Mouse (Mus musculus): ENCODE measurements around the gene Hnrnpdl.
A peak's percentile ranks its signal among the peaks of the same experiment; 100 is the strongest.

Gene Hnrnpdl

GRCm38 (mm10) chr5:100039602-100040142 is at the start of gene Hnrnpdl, which contains the start of gene Enoph1:
Hnrnpdl (minus strand) TSS chr5:100039664.
Enoph1 (plus strand) TSS chr5:100039985.
- DNase-seq (ENCODE audit: low spot score), result peak; percentile 89

- DNase-seq (ENCODE audit: low spot score), result no peak
Measured at GRCm38 (mm10) chr5:100085097-100085496, 45.6 kb upstream of the Hnrnpdl start.

GRCm38 (mm10) chr5:100083953-100084562 is 44.6 kb upstream of the Hnrnpdl start:
- DNase-seq (ENCODE audit: low spot score), result no peak

GRCm38 (mm10) chr5:100082006-100082405 is 42.5 kb upstream of the Hnrnpdl start:
- DNase-seq (ENCODE audit: low spot score), result no peak

DNA sequence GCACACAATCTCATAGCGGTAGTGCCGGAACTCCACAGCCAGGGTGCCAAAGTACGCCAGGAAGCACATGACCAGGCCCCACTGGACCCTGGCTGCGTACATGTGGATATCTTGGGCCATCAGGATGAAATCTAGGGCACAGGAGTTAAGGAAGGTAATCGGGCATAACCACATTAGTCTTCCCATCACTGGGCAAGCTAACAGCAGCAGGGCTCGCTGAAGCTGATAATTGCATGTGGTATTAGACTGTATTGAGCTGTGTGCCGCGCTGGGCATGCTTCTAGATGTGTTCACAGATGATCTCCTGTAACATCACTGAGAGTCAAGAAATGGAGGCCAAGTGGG is 40.4 kb upstream of the Hnrnpdl start:
- no peak for DNase-seq (ENCODE audit: low spot score)

- no peak for DNase-seq (ENCODE audit: low spot score)
Measured at GRCm38 (mm10) chr5:100079040-100079930, 39.8 kb upstream of the Hnrnpdl start.

- DNase-seq (ENCODE audit: low spot score), result no peak
Measured at GRCm38 (mm10) chr5:100074571-100074970, 35.1 kb upstream of the Hnrnpdl start.

DNA sequence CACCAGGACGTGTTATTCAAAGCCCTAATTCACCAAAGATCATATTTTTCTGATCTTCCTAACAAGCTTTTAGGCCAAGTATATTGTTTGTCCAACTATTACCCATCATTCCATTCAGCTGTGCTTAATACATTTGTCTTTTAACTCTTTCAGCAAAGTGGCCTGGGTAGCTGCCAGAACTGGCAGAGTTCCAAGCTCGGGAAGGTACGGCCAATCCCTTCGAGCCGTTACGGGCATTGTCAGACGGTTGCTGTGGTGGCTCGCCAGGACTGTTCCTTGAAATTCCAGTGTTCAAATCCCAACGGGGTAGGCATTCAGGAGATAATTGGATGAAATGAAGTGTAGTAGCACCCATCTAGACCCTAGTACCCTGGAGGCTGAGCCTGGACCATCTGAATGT is 33.1 kb upstream of the Hnrnpdl start:
- no peak for DNase-seq (ENCODE audit: low spot score)

GRCm38 (mm10) chr5:100071541-100071940 is 32.1 kb upstream of the Hnrnpdl start:
- DNase-seq (ENCODE audit: low spot score), result no peak

DNA sequence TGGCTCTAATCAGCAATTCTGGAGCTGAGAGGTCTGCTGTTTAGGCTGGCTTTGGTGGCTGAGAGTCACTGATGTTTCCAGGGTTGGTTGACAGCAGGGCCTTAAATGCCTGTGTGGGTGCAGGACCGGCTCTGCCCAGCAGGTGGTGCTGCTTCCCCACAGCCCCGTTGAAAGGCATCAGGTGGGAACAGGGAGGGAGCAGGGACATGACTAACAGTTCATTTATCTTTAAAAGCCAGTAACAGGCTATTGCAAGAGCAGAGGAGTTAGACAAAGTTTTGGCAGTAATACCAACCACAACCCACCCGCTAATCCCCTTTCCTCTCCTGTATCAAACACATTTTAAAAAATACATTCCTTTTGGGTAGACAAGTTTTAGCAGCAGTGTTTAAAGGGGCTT is 30.8 kb upstream of the Hnrnpdl start:
- DNase-seq (ENCODE audit: low spot score), result peak; percentile 78

DNA sequence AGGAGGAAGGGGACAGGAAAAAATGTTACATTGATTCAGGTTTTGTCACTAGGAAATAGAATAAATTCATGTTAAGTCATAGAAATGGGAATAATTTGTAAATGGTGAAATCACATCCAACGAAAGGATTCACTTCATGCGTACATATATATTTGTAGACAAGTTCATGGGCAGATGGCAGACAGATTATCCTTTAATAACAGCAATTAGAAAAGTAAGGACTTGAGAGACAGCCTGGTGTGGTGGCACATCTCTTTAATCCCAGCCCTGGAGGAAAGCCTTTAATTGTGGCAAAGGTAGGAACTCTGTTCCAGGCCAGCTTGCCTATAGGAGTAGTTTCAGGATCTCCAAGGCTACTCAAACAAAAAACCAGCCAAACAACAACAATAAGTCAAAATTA is 30.1 kb upstream of the Hnrnpdl start:
- no peak for DNase-seq (ENCODE audit: low spot score)

GRCm38 (mm10) chr5:100067579-100067978 is 28.1 kb upstream of the Hnrnpdl start:
- no peak for DNase-seq (ENCODE audit: low spot score)

DNA sequence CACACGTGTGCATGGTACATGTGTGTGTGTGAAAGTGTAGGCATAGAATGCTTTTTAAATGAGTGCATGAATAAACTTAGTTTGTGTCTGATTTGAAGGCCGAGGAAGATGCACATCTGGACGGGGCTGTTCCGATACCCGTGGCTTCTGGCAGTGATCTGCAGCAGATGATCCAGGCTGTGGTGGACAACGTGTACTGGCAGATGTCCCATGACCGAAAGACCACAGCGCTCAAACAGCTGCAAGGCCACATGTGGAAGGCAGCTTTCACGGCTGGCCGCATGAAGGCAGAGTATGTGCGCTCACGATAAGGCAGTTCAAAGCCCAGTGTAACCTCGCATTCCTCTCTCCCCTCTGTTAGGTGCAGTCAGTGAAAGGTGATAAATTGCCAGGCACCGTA is 21.4 kb upstream of the Hnrnpdl start:
- DNase-seq (ENCODE audit: low spot score), result no peak

GRCm38 (mm10) chr5:100059326-100059725 is 19.9 kb upstream of the Hnrnpdl start:
- DNase-seq (ENCODE audit: low spot score), result no peak

DNA sequence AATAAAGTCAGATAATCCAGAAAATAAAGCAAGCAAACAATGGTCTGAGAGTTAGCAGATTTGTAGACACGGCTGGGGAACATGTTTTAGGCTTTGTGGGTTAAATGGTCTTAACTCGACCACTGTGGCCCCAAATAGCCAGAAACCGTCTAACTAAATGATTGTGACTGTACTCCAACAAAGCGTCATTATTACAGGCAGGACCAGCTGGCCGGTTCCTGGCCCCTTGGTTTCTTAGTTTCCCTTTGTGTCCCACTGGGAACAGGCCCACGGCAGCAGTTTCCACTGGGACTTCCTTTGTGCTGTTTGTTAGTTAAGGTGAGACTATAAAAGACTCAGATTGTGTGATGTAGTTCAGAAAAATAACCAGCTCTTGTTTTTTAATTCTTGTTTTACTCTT is 19.3 kb upstream of the Hnrnpdl start:
- no peak for DNase-seq (ENCODE audit: low spot score)

DNA sequence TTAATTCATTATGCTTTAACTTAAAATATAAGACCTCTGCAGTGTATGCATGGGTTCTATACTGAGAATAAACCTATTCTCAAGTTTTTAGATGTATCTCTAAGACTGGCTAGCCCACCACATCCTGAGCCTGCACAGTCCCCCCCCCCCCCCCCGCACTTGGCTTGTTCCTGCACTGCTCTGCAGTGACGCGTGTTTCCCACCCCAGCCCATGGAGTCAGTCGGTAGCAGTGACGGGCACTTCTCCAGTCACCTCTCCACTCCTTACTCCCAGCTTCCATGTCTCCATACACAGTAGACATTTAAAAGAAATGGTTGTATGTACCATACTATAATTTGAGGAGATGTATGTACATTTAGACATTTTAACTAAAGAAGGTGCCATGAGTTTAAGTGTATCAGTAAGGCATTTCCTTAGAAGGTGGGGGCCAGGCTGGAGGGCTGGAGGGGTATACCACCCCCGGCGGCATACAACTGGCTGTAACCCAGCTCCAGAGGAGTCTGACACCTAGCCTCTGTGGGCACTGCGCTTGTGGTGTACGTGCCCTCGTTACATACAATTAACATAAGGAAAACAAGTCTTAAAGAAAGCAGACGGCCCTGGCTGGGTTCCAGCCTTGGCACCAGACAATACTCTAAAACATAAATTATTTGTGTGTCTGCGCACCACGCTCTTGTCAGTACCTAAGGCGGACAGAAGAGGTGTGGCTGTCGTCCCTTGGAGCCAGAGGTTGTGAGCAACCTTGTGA is 18.2 kb upstream of the Hnrnpdl start:
- no peak for DNase-seq (ENCODE audit: low spot score)

DNA sequence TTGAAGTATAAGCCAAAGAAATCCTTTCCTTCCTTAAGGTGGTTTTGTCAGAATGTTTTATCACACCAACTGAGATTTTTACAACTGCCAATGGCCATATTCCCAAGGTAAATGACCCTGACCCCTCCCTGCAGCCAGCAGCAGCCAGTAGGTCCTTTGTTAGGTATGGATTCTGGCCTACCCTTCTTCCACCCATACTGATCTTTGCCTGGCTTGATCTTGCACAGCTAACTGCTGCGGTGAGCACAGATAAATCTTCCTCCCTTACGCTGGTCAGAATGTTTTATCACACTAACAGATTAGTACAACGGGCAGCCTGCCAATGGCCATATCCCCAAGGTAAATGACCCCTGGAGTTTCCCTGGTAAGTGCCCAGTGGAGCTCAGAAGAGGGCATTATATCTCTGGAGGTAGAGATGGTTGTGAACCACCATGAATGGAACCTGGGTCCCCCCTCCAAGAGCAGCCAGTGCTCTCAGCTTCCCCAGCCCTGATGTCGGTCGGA is 16.5 kb upstream of the Hnrnpdl start:
- no peak for DNase-seq (ENCODE audit: low spot score)

- no peak for DNase-seq (ENCODE audit: low spot score)
Measured at GRCm38 (mm10) chr5:100054807-100055547, 15.5 kb upstream of the Hnrnpdl start.

DNA sequence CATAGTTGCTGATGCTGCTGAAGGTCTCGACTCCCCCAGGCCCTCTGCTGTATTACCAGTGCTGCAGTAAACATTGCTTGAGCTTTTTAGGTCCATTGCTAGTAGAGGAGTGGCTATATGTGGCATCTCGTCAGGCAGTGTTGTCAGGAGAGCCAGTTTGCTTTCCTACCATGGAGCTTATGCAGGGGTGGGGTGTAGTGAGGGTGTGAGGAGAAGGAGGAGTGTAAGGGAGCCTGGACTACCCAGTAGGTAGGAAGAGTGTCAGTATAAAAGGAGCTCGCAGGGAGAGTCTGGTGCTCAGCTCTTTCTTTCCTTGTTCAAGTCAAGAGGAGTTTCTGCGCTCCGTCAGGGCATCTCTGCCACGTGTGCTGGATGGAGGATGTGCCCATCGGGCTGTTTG is 13.3 kb upstream of the Hnrnpdl start:
- no peak for DNase-seq (ENCODE audit: low spot score)

- DNase-seq (ENCODE audit: low spot score), result no peak
Measured at GRCm38 (mm10) chr5:100049904-100050303, 10.4 kb upstream of the Hnrnpdl start.

DNA sequence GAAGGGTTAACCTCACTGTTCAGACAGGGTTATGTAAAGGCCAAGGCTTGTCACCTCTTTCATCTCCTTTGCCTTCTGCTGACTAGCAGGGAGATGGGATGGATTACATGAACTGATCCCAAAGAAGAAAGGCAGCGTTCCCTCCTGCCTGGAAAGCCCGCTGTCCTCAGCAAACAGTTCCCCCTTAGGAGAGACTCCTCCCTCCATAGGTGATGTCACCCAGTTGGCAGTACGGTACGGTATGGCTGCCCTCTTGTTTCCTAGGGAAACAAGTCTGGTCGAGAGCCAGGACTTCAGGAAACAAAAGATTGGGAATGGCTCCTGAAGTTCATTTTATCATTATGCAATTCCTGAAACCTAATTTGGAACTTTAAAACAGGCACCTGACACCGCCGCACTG is 8.4 kb upstream of the Hnrnpdl start:
- no peak for DNase-seq (ENCODE audit: low spot score)

All from ovary, postnatal 14 days (tissue).